In the genomic region with DNA sequence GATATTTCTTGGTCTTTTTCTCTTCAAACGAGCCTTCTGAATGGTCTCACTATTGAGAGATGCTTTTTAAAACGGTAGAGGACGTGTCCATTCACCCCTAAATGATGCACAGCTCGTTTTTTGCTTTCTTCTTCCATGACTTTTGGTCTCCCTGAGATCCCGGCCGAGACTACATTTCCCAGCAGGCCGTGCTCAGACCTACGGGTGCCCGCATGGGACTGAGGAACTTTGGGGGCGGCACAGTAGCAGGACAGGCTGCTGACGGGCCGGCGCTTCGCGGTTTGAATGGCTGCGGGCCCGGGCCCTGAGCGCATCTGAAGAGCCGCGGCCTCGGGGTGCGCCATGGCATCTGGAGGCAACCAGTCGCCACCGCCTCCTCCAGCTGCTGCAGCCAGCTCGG, we compare ENCODE assay signal across 1 mouse cellular context.
A peak's percentile ranks its signal among the peaks of the same experiment; 100 is the strongest.
TF ChIP-seq lines count a peak whose summit lies in the region.

A gene (plus strand): TSS at position 224 of the 400 bp plus-strand sequence.

TF ChIP-seq in CH12.LX, 34 proteins besides CTCF, POLR2A, EP300 and RAD21 (continued from another document):
- TF ChIP-seq KAT2A (IDR thresholded peaks at IDR 0.05; ENCODE audit: insufficient replicate concordance, low read length) (peak; percentile 98; the same call in 1 of the 2 replicates), POLR2AphosphoS2 (IDR thresholded peaks at IDR 0.05; ENCODE audit: low read depth, low read length) (no peak; the same call in 1 of the 2 replicates), CHD1 (IDR thresholded peaks at IDR 0.05; ENCODE audit: low read depth, low read length) (no peak; the same call in 1 of the 2 replicates), NRF1 (IDR thresholded peaks at IDR 0.05; ENCODE audit: low read depth, low read length) (peak; percentile 37), TBP (conservative IDR thresholded peaks at IDR 0.05; ENCODE audit: low read depth, low read length) (0 out of 2 replicates have a peak, but pooled peaks have one; percentile 62), IRF4 (IDR thresholded peaks at IDR 0.05; ENCODE audit: low read depth, low read length) (no peak; the same call in 1 of the 2 replicates), SIN3A (IDR thresholded peaks at IDR 0.05; ENCODE audit: low read length) (peak; percentile 88), CHD2 (IDR thresholded peaks at IDR 0.05; ENCODE audit: low read length) (no peak), UBTF (IDR thresholded peaks at IDR 0.05; ENCODE audit: low read depth, low read length) (no peak), MYC (IDR thresholded peaks at IDR 0.05; ENCODE audit: low read depth, low read length) (no peak), MAZ (IDR thresholded peaks at IDR 0.05; ENCODE audit: low read depth, low read length) (peak; percentile 82; the same call in 1 of the 2 replicates), ZNF384 (IDR thresholded peaks at IDR 0.05; ENCODE audit: low read depth, low read length) (no peak), SMC3 (IDR thresholded peaks at IDR 0.05; ENCODE audit: low read depth, low read length) (no peak), ZMIZ1 (IDR thresholded peaks at IDR 0.05; ENCODE audit: low read depth, low read length) (peak; percentile 48; the same call in 1 of the 2 replicates), JUN (IDR thresholded peaks at IDR 0.05; ENCODE audit: insufficient read depth, low read depth, low read length) (no peak), MEF2A (IDR thresholded peaks at IDR 0.05; ENCODE audit: borderline replicate concordance, low read depth, low read length) (peak; percentile 61)
